Mouse (Mus musculus) heart, postnatal 10 days (tissue): ENCODE measurements at regions not wholly inside any gene's neighbourhood (a gene's known extent, or its start where the extent isn't known, plus 50 kb on each side); places are given as distances from the start of the nearest gene placed in this dataset.

Source experiments
- DNase-seq, 2 experiments: peaks; one replicate each; pipeline ENCODE4 v3.0.0; 2021
- intact Hi-C: fragments of 180-260 bp; cut with DNase I; formaldehyde crosslinking; loops from one replicate; pipeline ENCODE4 v1.15.1; 2025

- no peak for DNase-seq
- intact Hi-C loops = no loop called here
Measured at GRCm38 (mm10) chr7:138149496-138149895, 248.0 kb downstream of the Tcerg1l start.

GRCm38 (mm10) chr7:138153455-138154167 is 243.9 kb downstream of the Tcerg1l start:
- intact Hi-C loops = no loop called here

More at GRCm38 (mm10) chr7:138153455-138154167, 243.9 kb downstream of the Tcerg1l start:
- DNase-seq = no peak
